Mouse (Mus musculus) erythroblast, embryonic 14.5 days (primary cell): ENCODE measurements around the gene C1qtnf9. TPM values are rescaled to one million over a fixed set of nuclear protein-coding genes. Genes with fewer than 3 reads are reported as not detected.

Source experiments
- H3K27me3 ChIP-seq: 2 replicates; pipeline ENCODE4 v1.6.1; 2012; ENCODE audit warnings: inconsistent platforms; ENCODE audit not compliant: control insufficient read depth
- H3K36me3 ChIP-seq: 2 replicates; pipeline ENCODE4 v1.6.1; 2012; ENCODE audit warnings: mild to moderate bottlenecking, inconsistent platforms; ENCODE audit not compliant: control insufficient read depth
- H3K4me1 ChIP-seq: 2 replicates; pipeline ENCODE4 v1.6.1; 2012; ENCODE audit warnings: inconsistent platforms; ENCODE audit not compliant: control insufficient read depth
- H3K4me3 ChIP-seq: replicated peaks from 2 replicates; pipeline ENCODE3; 2012; ENCODE audit warnings: moderate library complexity, mild to moderate bottlenecking, inconsistent platforms
- H3K9me3 ChIP-seq: 2 replicates; pipeline ENCODE4 v1.6.1; 2012; ENCODE audit warnings: low read length, inconsistent platforms, mixed read lengths; ENCODE audit not compliant: control insufficient read depth
- GATA1 ChIP-seq: IDR thresholded peaks from 2 replicates; pipeline ENCODE4 v1.6.1; 2012; ENCODE audit warnings: low read length, inconsistent platforms, mixed read lengths
- TAL1 ChIP-seq: IDR thresholded peaks from 3 replicates; pipeline ENCODE4 v1.6.1; 2012; ENCODE audit warnings: low read length, inconsistent platforms, mixed read lengths
- polyA plus RNA-seq: library from polyadenylated mRNA; stranded (reverse); fragments of >175 nt; gene quantifications from 2 replicates; pipeline ENCODE4 v1.2.3, GENCODE M21; 2012

C1qtnf9 gene
- polyA plus RNA-seq, 1 experiment = 0.14 TPM

DNA sequence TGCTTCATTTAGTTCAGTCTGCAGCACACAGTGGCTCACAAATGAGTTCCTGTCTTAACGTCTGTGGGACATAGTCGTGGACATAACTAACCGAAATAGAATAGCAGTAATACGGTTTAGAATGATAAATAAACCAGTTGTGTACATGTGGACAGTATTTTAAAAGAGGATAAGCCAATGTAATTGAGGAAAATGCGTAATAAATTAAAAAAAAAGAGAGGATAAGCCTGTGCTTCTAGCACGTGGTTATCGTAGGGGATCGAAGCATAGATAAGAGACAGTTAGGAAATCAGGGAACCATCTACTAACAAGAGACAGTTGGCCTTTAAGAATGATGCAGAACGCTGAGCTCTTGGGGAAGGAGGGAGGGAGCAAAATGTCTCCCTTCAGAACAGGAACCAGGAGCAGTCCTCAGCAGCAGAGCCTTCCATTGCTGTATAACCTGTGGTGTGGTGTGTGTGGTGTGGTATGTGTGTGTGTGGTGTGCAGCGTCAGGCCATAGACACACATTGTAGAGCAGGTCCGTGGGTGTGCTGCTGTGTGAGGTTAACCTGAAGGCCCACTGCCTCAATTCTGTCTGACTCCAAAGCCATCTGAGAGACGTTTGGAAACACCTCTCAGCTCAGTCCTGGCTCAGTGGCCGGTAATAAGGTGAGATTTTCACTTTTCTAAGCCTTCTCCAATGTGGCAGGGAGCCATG, 31.9 kb upstream of the C1qtnf9 start:
- TF ChIP-seq TAL1 (no peak), GATA1 (no peak)
- Histone ChIP-seq H3K9me3 (no peaks in the 10 kb centered on the region), H3K27me3 (peaks cover 2% of the 10 kb centered on the region; the same call in 1 of the 2 replicates), H3K36me3 (peaks cover 19% of the 10 kb centered on the region), H3K4me3 (no peak overlapping the region), H3K4me1 (peaks cover 9% of the 10 kb centered on the region)

DNA sequence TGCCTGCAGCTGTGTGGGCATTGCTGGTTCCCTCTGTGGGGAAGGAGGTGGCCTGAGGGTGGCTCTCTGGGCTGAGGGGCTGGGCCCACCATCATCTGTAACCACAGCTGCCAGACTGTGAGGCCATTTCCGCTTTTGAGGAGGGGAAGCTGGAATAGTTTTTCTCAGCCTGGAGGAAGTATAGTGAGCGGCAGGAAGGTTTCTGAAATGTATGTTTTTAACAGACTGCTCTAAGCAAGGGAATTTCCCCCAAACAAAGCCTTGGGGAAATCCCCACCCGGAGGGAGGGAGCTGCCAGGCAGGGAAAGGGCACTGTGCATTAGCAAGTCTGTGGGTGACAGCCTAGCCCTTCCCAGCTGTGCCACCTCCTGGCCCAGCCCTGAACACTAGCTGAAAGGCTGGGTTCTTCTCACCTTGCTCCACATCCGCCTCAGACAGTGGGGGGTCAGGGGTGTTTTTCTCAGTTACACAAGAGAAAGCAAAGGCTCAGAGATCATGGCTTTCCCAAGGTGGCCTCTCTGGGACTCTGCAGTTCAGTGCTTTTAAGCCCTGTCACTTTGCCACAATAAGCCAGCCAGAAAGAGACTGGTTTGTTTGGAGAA, 31.2 kb upstream of the C1qtnf9 start:
- Histone ChIP-seq H3K27me3 (peaks cover 2% of the 10 kb centered on the region; the same call in 1 of the 2 replicates), H3K4me1 (peaks cover 9% of the 10 kb centered on the region), H3K4me3 (no peak overlapping the region), H3K36me3 (peaks cover 19% of the 10 kb centered on the region), H3K9me3 (no peaks in the 10 kb centered on the region)
- TF ChIP-seq GATA1 = no peak
- TF ChIP-seq TAL1 = no peak

DNA sequence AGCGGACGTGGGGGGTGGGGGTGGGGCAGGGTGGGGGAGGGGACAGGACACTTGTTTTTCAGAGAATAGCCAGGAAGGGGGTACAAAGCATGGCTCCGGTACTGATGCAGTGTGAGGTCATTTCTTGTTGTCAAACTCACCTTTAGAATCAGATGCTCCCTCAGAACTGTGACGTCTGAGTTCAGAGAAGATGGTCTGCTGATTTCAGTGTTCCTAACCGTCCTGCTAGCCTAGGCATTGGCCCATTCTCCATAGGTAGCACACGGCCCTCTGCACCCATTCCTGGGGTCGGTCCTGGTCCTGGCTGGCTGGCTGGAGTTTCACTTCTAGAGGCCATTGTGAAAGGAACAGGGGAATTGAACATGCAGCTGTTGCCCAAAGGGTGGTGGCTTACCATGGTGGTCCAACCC, 30.7 kb upstream of the C1qtnf9 start:
- Histone ChIP-seq H3K9me3 (no peaks in the 10 kb centered on the region), H3K4me3 (no peak overlapping the region), H3K27me3 (peaks cover 2% of the 10 kb centered on the region; the same call in 1 of the 2 replicates), H3K36me3 (peaks cover 23% of the 10 kb centered on the region), H3K4me1 (peaks cover 9% of the 10 kb centered on the region)
- TF ChIP-seq TAL1 = no peak
- no peak for TF ChIP-seq GATA1

DNA sequence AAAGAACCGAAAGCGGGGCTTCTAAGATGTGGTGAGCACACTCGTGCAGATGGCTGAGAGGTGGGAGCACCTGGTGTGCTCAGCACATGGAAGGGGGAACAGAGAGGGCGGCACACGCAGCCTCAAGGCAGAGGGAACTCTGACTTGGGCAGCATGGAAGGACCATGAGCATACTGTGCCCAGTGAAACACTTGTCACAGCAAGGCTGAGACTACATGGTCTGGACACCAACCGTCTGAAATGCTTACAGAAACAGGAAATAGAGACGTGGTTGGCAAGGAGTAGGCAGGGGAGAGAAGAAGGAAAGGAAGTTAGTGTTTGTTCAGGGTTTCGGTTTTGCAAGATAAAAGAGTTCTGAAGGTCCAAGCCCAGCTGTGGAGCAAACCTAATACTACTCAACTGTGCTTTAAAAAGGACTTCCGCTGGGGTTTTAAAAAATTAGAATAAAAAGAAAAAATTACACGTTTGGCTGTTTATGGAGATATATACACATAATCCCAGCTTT, 29.4 kb upstream of the C1qtnf9 start:
- peaks cover 31% of the 10 kb centered on the region for H3K36me3 ChIP-seq
- no peaks in the 10 kb centered on the region for H3K27me3 ChIP-seq
- TF ChIP-seq TAL1 (no peak), GATA1 (no peak)
- H3K4me3 ChIP-seq = no peak overlapping the region
- H3K9me3 ChIP-seq = no peaks in the 10 kb centered on the region
- peaks cover 9% of the 10 kb centered on the region for H3K4me1 ChIP-seq

DNA sequence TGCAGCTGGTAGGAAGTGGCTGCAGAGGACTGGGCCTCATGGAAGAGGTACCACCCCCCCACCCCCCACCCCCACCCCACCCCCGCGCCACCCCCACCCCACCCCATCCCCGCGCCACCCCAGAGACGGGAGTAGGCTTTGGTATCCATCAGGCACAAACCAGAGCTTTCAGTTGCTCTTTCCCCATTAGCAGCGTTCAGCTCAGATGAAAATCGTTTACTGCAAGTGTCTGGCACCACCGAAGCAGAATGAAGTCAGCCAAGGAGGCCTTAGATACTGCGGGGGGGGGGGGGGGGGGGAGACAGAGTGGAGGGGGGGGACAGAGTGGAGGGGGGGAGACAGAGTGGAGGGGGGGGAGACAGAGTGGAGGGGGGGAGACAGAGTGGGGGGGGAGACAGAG, 28.8 kb upstream of the C1qtnf9 start:
- peaks cover 9% of the 10 kb centered on the region for H3K4me1 ChIP-seq

DNA sequence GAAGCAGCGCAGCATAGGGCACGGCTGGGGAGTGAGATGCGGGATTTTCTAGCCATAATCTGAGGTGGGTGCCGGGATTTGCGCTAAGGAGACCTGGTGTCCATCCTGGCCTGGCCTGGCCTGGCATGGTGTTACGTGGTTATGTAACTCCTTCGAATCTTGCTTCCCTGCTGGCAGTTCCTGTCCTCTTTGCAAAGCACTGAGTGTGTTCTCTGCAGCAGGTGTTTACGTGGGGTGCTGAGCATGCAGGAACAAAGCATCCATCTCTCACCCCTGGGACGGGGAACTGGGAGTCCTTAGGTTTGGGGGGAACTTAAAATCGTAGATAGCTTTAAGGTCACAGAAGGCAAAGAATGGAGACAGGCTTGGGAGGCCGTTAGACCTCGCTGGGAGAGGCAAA, 28.3 kb upstream of the C1qtnf9 start:
- Histone ChIP-seq H3K4me3 (no peak overlapping the region), H3K36me3 (peaks cover 28% of the 10 kb centered on the region), H3K27me3 (no peaks in the 10 kb centered on the region), H3K4me1 (peaks cover 9% of the 10 kb centered on the region), H3K9me3 (no peaks in the 10 kb centered on the region)
- TF ChIP-seq TAL1 (no peak), GATA1 (no peak)

More for the DNA sequence above, 28.8 kb upstream of the C1qtnf9 start:
- no peaks in the 10 kb centered on the region for H3K27me3 ChIP-seq
- H3K36me3 ChIP-seq = peaks cover 28% of the 10 kb centered on the region
- H3K9me3 ChIP-seq = no peaks in the 10 kb centered on the region
- H3K4me3 ChIP-seq = no peak overlapping the region
- TF ChIP-seq TAL1 (no peak), GATA1 (no peak)

DNA sequence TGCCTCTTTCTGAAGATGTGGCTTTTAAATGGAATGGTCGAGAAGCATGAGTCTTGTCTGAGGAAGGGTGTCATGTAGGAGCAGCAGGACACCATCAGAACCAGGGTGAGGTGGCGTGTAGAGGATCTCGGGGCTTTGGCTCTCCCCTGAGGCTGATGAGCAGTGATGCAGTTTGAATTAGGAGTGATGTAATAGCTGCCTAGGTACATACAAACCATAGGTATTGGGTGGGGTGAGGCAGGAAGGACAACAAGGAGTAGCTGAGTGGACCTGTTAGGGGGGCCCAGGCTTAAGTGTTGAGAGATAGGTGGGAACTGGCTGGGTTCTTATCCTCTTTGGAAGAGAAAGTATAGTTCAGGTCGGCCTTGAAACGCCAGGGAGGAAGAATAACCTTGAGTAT, 27.4 kb upstream of the C1qtnf9 start:
- no peak for TF ChIP-seq TAL1
- TF ChIP-seq GATA1 = no peak
- Histone ChIP-seq H3K27me3 (no peaks in the 10 kb centered on the region), H3K4me3 (no peak overlapping the region), H3K9me3 (no peaks in the 10 kb centered on the region), H3K4me1 (peaks cover 9% of the 10 kb centered on the region), H3K36me3 (peaks cover 31% of the 10 kb centered on the region)

DNA sequence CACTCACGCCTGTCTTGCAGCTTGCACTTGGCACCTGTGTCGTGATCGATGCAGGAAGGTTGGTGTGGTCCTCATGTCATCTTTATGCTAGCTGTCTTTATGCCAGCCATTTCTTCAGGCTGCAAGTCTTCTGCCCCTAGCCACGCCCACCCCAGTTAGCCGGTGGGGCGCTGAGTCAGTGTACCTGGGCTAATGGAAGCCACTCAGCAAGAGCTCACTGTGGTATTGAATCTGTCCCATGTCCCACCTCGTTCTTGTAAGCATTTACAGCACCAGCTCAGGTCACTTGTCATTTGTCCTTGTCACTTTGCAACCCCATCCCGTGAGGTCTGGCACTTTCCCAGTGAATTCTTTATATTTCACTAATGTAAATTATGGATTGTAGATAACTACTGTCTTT, 26.9 kb upstream of the C1qtnf9 start:
- H3K36me3 ChIP-seq = peaks cover 36% of the 10 kb centered on the region
- TF ChIP-seq GATA1 (no peak), TAL1 (no peak)
- no peak overlapping the region for H3K4me3 ChIP-seq
- H3K27me3 ChIP-seq = no peaks in the 10 kb centered on the region
- peaks cover 9% of the 10 kb centered on the region for H3K4me1 ChIP-seq
- no peaks in the 10 kb centered on the region for H3K9me3 ChIP-seq

DNA sequence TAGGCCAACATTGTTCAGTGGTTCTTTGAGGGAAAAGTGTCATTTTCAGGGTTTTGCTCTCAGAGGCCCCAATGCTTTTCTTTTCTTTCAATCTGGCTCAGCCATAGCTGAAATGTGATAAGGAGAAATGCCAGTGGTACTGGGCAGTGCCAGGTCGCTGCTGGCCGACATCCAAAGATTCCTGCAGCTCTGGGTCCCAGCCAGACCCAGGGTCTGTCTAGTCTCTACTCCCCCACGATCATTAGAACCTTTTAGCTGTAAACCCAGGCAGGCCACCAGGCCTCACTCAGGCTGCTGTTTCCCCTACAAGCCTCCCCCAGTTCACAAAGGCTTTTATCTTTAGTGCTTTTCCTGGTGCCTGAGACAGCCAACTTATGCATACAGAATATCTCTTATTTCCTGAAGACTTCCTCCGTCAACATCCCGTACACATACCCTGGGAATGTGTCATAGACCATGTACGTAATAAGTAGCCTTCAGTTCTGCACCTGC, 26.4 kb upstream of the C1qtnf9 start:
- TF ChIP-seq TAL1 = no peak
- TF ChIP-seq GATA1 = no peak
- peaks cover 4% of the 10 kb centered on the region; the same call in 1 of the 2 replicates for H3K4me1 ChIP-seq

More for the DNA sequence above, 26.4 kb upstream of the C1qtnf9 start:
- H3K27me3 ChIP-seq = no peaks in the 10 kb centered on the region
- H3K36me3 ChIP-seq = peaks cover 41% of the 10 kb centered on the region
- H3K9me3 ChIP-seq = no peaks in the 10 kb centered on the region
- H3K4me3 ChIP-seq = no peak overlapping the region
